In the genomic region with DNA sequence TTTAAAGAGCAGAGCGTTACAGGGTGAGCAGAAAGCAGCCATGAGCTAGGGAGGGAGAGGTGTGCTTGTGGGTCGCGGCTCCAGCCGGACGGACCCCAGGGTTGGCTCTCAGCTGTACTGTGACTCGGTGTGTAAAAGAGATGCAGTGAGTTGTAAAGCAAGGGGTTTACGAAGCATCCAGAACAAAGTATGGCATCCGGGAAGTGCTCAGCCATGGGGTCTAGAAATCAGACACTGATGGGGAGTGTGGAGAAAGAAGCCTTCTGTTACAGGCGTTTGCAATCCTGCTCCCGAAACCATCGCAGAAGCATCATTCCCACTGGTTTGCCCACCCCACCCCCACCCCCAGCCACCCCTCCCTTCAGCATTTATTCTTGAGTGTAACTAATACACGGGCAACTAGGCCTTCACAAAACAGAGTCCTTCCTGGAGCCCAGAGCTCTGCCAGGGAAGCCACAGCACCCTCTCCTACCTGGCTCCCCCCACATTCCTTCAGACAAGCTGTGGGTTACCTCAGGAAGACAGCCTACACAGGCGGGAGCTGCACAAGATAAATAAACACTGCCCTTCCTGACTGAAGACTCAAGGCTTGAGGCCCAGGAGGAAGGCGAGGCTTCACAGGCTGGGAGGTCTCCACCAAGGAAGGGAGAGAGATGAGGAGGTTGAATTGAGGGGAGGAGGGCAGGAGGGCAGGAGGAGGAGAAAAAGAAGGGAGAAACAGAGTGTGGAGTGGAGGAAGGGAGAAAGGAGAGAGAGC, we compare ENCODE assay signal across 9 mouse cellular contexts.
DNase-seq lines count a peak whose midpoint lies in the region; ATAC-seq and TF ChIP-seq lines count a peak whose summit lies in the region.
"Had no signal": no experiment of that assay in that cellular context is flagged by ENCODE, and none has a peak within 500 bp of the region (broad histone marks: within the 10 kb centered on the region; RNA-seq: fewer than 3 reads in every experiment).

No protein-coding gene starts in this region.

- 66% methylated on average over 14 of the region's 14 CpGs for WGBS in liver, embryonic 16.5 days (ENCODE audit: insufficient replicate concordance)

- peak overlapping the region; percentile 76 for H3K4me3 ChIP-seq in testis, adult 2 months (ENCODE audit: control insufficient read depth, low read depth, low read length)
- peak overlapping the region; percentile 28 for H3K4me3 ChIP-seq in liver, embryonic 16.5 days (ENCODE audit: low read depth, low read length)

- no peak for ATAC-seq in liver, embryonic 16.5 days (ENCODE audit: low read depth)

- peak overlapping the region; percentile 35 for H3K27ac ChIP-seq in testis, adult 2 months (ENCODE audit: control insufficient read depth, insufficient read depth, low read depth, low read length)
- peak overlapping the region; percentile 43 for H3K27ac ChIP-seq in liver, embryonic 16.5 days (ENCODE audit: low read length)

- H3K4me1 ChIP-seq in testis, adult 2 months (ENCODE audit: control insufficient read depth, insufficient read depth, low read length), result peaks cover 26% of the 10 kb centered on the region
- peaks cover 11% of the 10 kb centered on the region for H3K4me1 ChIP-seq in liver, embryonic 16.5 days (ENCODE audit: control insufficient read depth, low read depth, low read length)

- peak; percentile 59 for DNase-seq in embryo, embryonic 10 days (ENCODE audit: low spot score)
- no peak for DNase-seq in embryo, embryonic 11 days
- no peak for DNase-seq in testis, postnatal 14 days (ENCODE audit: low spot score)
- DNase-seq in adrenal gland, adult 2 months, result no peak
- no peak for DNase-seq in urinary bladder, postnatal 4 days (ENCODE audit: low spot score in 2 of 2)
- DNase-seq in T-cell, adult 2 months (ENCODE audit: low spot score), result no peak
- DNase-seq: cerebellum, adult 9-10 months had no signal

- no peak for TF ChIP-seq CTCF in testis, adult 2 months (IDR thresholded peaks at IDR 0.05; ENCODE audit: control insufficient read depth, insufficient read depth, insufficient replicate concordance, low read depth, low read length)

- no peak overlapping the region for H3K9ac ChIP-seq in liver, embryonic 16.5 days (ENCODE audit: low read depth, low read length)

- H3K4me2 ChIP-seq in liver, embryonic 16.5 days (ENCODE audit: low read depth, low read length), result peak overlapping the region; percentile 44

- H3K9me3 ChIP-seq in liver, embryonic 16.5 days (replicated peaks; ENCODE audit: control insufficient read depth, low read length), result no peaks in the 10 kb centered on the region

- H3K27me3 ChIP-seq in testis, adult 2 months (ENCODE audit: control insufficient read depth, insufficient read depth, low read length), result no peaks in the 10 kb centered on the region
- H3K27me3 ChIP-seq in liver, embryonic 16.5 days (ENCODE audit: control insufficient read depth, insufficient read depth, low read depth, low read length), result no peaks in the 10 kb centered on the region

- TF ChIP-seq POLR2A in testis, adult 2 months (IDR thresholded peaks at IDR 0.05; ENCODE audit: control insufficient read depth, low read depth, low read length), result no peak

- no peaks in the 10 kb centered on the region for H3K36me3 ChIP-seq in testis, adult 2 months (ENCODE audit: control insufficient read depth, insufficient read depth, low read length)
- no peaks in the 10 kb centered on the region for H3K36me3 ChIP-seq in liver, embryonic 16.5 days (ENCODE audit: control insufficient read depth, insufficient read depth)
